Mouse (Mus musculus) liver, adult 2 months (tissue): Measurements from ENCODE around the gene Filip1l.

Source experiments
- CTCF ChIP-seq: fragments of 200-500 bp; IDR thresholded peaks from 2 replicates; pipeline ENCODE4 v1.5.1; 2011; ENCODE audit warnings: low read depth, low read length, control low read depth
- POLR2A ChIP-seq: fragments of 200-500 bp; IDR thresholded peaks from 2 replicates; pipeline ENCODE4 v1.6.1; 2011; ENCODE audit warnings: low read length, control low read depth; ENCODE audit not compliant: insufficient read depth; ENCODE audit errors: extremely low read depth

- TF ChIP-seq CTCF (no peak), POLR2A (no peak)
These were observed 191.5 kb downstream of the Filip1l start for GRCm38 (mm10) chr16:57544441-57544840.
